Mouse (Mus musculus) E14TG2a.4 (cell line): ENCODE results near the gene Cltrn.

Experiments
- CTCF ChIP-seq: conservative IDR thresholded peaks from 2 replicates; pipeline ENCODE4 v1.5.1; 2014; ENCODE audit warnings: low read length
- NANOG ChIP-seq: IDR thresholded peaks from 2 replicates; pipeline ENCODE4 v1.6.1; 2014; ENCODE audit warnings: borderline replicate concordance, low read length, mixed read lengths

- TF ChIP-seq CTCF (no peak), NANOG (no peak)
These were observed 25.1 kb downstream of the Cltrn start for GRCm38 (mm10) chrX:164113744-164114143.
